Mouse (Mus musculus) bone marrow macrophage, adult 2 months (primary cell): ENCODE results near the gene Syt11.

Experiments
- CTCF ChIP-seq: IDR thresholded peaks from 2 replicates; pipeline ENCODE4 v1.5.1; 2012; ENCODE audit warnings: low read depth, mild to moderate bottlenecking, low read length, moderate library complexity
- POLR2A ChIP-seq: IDR thresholded peaks from 2 replicates; pipeline ENCODE4 v1.6.1; 2012; ENCODE audit warnings: mild to moderate bottlenecking, low read depth, low read length, borderline replicate concordance

DNA sequence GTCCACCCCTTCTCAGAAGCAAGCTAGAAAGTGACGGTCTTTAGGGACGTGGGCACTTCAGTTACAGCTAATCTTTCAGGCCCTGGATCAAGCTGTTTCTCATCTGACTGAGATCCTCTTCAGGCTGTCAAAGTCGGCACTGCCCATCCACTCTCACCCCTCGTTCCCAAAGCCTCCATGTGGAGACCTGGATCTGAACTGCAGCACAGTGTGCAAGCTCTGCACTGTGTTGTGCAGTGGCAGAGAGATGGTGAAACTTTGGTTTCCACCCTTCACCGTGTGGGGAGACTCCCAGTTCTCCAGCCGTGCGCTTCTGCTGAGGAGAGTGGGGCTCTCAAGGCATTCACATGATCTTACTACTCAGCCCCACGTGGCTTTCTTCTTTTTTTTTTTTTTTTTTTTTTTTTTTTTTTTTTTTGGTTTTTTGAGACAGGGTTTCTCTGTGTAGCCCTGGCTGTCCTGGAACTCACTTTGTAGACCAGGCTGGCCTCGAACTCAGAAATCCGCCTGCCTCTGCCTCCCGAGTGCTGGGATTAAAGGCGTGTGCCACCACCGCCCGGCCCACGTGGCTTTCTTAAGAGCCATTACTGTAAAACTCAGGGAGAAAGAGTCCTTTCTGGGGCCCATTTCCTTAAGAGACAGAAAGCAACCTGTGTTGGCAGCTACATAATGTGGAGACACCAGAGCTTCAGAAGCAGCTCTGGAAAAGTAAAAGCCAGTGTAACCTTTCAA, 28.7 kb downstream of the Syt11 start:
- TF ChIP-seq CTCF (no peak), POLR2A (no peak)
